Mouse (Mus musculus): Measurements from ENCODE around the gene Ccnb1ip1.

DNA sequence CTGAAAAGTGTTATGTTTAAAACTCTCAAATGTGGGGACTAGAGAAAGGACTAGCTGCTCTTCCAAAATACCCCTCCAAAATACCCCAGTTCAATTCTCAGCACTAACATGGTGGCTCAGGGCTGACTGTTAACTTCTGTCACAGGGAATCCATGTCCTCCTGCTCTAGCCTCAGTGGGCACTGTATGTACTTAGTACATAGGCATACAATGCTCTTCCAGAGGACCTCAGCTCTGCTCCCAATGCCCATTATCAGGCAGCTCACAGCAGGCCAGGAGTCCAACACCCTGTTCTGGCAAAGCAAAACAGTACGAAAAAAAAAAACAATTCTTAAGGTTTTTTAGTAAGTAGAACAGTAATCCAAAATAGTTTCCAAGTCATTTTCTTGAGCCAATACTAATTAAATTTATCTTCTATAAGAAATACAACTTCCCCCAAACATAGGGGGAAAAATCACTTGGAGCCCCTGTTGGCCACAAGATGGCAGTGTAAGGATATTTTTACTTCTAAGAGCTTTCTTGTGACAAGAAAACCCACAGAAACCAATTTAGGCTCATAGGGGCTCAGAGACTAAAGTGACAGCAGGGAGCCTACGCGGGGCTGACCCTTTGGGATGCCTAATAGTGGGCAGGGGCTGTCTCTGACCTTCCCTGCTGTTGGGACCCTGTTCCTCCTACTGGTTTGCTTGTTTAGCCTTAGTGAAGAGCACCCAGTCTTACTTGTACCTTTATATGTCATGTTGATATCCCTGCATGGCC lies 7.9 kb downstream of the Ccnb1ip1 start:
- no peak for TF ChIP-seq CTCF (IDR thresholded peaks at IDR 0.05; ENCODE audit: insufficient read depth, low read depth, low read length)
- no peak for TF ChIP-seq POLR2A (IDR thresholded peaks at IDR 0.05; ENCODE audit: insufficient read depth, low read depth, low read length)
